Mouse (Mus musculus) adrenal gland, postnatal 14 days (tissue): ENCODE data around the gene Scgb2b27. TPM values are rescaled to one million over a fixed set of nuclear protein-coding genes. Genes with fewer than 3 reads are reported as not detected.
"Not testable (repeated sequence)": the region's sequence is repeated elsewhere in the genome, so short reads cannot be mapped to it uniquely, and the experiment has no call there.

ENCODE experiments used
- DNase-seq: peaks from one replicate; pipeline ENCODE4 v3.0.0; 2021; ENCODE audit warnings: mixed read lengths
- long read RNA-seq, 2 experiments: library from polyadenylated mRNA; stranded (forward); transcript quantifications; one replicate each; pipeline ENCODE4 v2.0.0; 2021
- total RNA-seq: library from RNA; stranded (reverse); gene quantifications from 2 replicates; pipeline ENCODE4 v1.2.3, GENCODE M21; 2021

Gene Scgb2b27
- total RNA-seq = not detected in 2 replicates
- long read RNA-seq, experiment 1 = 0 reads
- long read RNA-seq, experiment 2 = 0 reads

GRCm38 (mm10) chr7:34013842-34014241, at the start of gene Scgb2b27:
Gene Scgb2b27 (minus strand): TSS chr7:34013942.
- DNase-seq = no peak

GRCm38 (mm10) chr7:34036076-34036815, 22.5 kb upstream of the Scgb2b27 start:
- not testable (repeated sequence) for DNase-seq

GRCm38 (mm10) chr7:34034579-34034978, 20.8 kb upstream of the Scgb2b27 start:
- not testable (repeated sequence) for DNase-seq

DNA sequence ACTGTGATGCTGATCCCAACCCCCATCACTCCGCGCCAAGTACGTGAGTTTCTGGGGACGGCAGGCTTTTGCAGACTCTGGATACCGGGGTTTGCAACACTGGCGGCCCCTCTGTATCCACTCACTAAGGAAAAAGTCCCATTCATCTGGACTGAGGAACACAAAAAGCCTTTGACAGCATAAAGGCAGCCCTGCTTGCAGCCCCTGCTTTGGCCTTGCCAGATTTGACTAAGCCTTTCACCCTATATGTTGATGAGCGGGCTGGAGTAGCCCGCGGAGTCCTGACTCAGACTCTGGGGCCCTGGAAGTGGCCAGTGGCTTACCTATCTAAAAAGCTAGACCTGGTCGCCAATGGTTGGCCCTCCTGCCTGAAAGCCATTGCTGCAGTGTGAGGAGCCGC, 16.3 kb upstream of the Scgb2b27 start:
- DNase-seq = no peak

DNA sequence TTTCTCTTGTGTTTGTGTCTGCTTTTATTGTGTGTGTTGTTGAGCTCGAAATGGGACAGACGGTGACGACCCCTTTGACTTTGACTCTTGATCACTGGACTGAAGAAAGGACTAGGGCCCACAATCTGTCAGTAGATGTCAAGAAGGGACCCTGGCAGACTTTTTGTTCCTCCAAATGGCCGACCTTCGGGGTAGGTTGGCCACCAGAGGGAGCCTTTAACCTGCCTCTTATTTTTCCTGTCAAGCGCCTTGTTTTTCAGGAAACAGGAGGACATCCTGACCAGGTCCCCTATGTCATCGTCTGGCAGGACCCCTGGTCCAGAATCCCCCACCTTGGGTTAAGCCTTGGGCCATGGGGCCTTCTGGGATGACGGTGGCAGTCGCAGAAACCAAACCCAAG, 13.5 kb upstream of the Scgb2b27 start:
- not testable (repeated sequence) for DNase-seq

DNA sequence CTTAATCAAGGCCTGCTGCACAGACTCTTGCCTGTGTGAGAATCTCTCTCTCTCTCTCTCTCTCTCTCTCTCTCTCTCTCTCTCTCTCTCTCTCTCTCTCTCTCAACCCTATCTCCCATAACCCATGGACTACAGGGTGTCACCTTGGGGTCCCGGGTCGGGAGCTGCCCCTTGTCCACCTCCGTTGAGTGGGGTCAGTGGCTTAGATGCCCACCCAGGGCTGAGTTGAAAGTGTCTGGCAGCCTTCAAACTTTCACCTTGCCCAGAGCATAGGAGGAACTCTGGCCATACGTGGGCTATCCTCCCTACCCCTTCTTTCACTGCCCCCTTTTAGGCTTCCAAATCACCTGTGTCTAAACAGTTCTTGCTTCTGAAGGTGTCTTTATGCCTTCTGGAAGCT, 11.9 kb upstream of the Scgb2b27 start:
- DNase-seq = no peak

DNA sequence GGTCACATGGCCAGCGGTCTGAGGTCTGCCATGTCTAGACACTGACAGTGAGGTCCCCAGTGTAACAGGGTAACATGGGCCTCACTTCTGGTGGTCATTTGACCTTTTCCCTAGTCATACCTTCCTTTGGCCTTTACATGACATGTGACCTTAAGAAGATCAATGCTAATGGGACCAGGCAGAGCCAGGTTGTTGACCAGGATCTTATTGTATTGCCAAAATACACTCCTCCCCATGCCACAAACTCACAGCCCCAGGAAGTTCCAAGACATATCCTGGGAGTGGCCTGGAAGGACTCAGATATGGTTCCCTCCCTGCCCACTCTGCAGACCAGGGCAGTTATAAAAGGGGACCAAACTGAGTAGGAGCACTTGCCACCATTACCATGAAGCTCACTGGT, 7.4 kb upstream of the Scgb2b27 start, which contains the start of gene Scgb1b27:
Scgb1b27 (plus strand) TSS at position 301 of the 400 bp plus-strand sequence.
- not testable (repeated sequence) for DNase-seq

GRCm38 (mm10) chr7:33982281-33982680, 31.5 kb downstream of the Scgb2b27 start:
- peak; percentile 36 for DNase-seq

Other genes starting within 250 kb of the Scgb2b27 start
- gene Scgb2b26, start 68.9 kb downstream of the Scgb2b27 start, total RNA-seq = not detected in 2 replicates
- gene Scgb1b27, start 7.5 kb upstream of the Scgb2b27 start, total RNA-seq = not detected in 2 replicates
- gene Scgb1b30, start 81.5 kb upstream of the Scgb2b27 start, total RNA-seq = not detected in 2 replicates
- gene Wtip, start 119.3 kb upstream of the Scgb2b27 start, total RNA-seq = 27.3 and 29.2 TPM in 2 replicates
- 80.4 and 83.4 TPM in 2 replicates for gene Uba2, start 155.7 kb upstream of the Scgb2b27 start, total RNA-seq
- 19.0 and 22.2 TPM in 2 replicates for gene Pdcd2l, start 182.7 kb upstream of the Scgb2b27 start, total RNA-seq
- 347 and 396 TPM in 2 replicates for gene Gpi1, start 216.4 kb upstream of the Scgb2b27 start, total RNA-seq
- gene Gm6096, start 237.1 kb upstream of the Scgb2b27 start, total RNA-seq = not detected in 2 replicates